Mouse (Mus musculus) neural tube, embryonic 11.5 days (tissue): ENCODE data around the gene Car4. TPM values are rescaled to one million over a fixed set of nuclear protein-coding genes. Genes with fewer than 3 reads are reported as not detected.

ENCODE experiments used
- ATAC-seq: fragments of 200-750 bp; cut with Nextera tagmentation; 2 replicates; pipeline ENCODE4 v1.8.0; 2017; ENCODE audit warnings: moderate number of reproducible peaks, mild to moderate bottlenecking, moderate TSS enrichment, moderate library complexity; ENCODE audit not compliant: insufficient read depth, low FRiP score, low TSS enrichment
- DNase-seq: peaks from one replicate; pipeline ENCODE4 v3.0.0-alpha.2; 2015; ENCODE audit warnings: low spot score
- H3K27ac ChIP-seq: fragments of 300-500 bp; sonication (generic); 2 replicates; pipeline ENCODE4 v1.5.1; 2014; ENCODE audit warnings: low read depth, mild to moderate bottlenecking, low read length
- H3K27me3 ChIP-seq: fragments of 300-500 bp; sonication (generic); 2 replicates; pipeline ENCODE4 v1.6.1; 2014; ENCODE audit warnings: mild to moderate bottlenecking, low read length, mixed read lengths; ENCODE audit not compliant: control insufficient read depth, insufficient read depth
- H3K36me3 ChIP-seq: fragments of 300-500 bp; sonication (generic); 2 replicates; pipeline ENCODE4 v1.6.1; 2014; ENCODE audit warnings: mild to moderate bottlenecking, low read length, moderate library complexity, mixed read lengths; ENCODE audit not compliant: control insufficient read depth, insufficient read depth
- H3K4me1 ChIP-seq: fragments of 300-500 bp; sonication (generic); 2 replicates; pipeline ENCODE4 v1.6.1; 2014; ENCODE audit warnings: low read length, mixed read lengths; ENCODE audit not compliant: control insufficient read depth, insufficient read depth
- H3K4me2 ChIP-seq: fragments of 300-500 bp; sonication (generic); 2 replicates; pipeline ENCODE4 v1.6.1; 2014; ENCODE audit warnings: low read depth, mild to moderate bottlenecking, moderate library complexity
- H3K4me3 ChIP-seq: fragments of 300-500 bp; sonication (generic); 2 replicates; pipeline ENCODE4 v1.5.1; 2014; ENCODE audit warnings: low read depth, low read length
- H3K9ac ChIP-seq: fragments of 300-500 bp; sonication (generic); 2 replicates; pipeline ENCODE4 v1.6.1; 2014; ENCODE audit warnings: mild to moderate bottlenecking, low read length
- H3K9me3 ChIP-seq: fragments of 300-500 bp; sonication (generic); 2 replicates; pipeline ENCODE4 v1.6.1; 2016; ENCODE audit warnings: low read length; ENCODE audit not compliant: control insufficient read depth
- WGBS: fragments of 180-500 bp; shearing (Covaris S2); extraction: QIAGEN DNeasy Blood & Tissue Kit; methylation state at CpG from one replicate; pipeline ENCODE4 v1.1.7; 2014; 5-methylcytosine and 5-hydroxymethylcytosine counted together
- polyA plus RNA-seq: library from polyadenylated mRNA; unstranded; fragments of >200 nt; fragmentation: Nextera tagmentation; extraction: Ambion mirVana; gene quantifications from 2 replicates; pipeline ENCODE4 v1.2.1, GENCODE M21; 2014

The Car4 gene
- polyA plus RNA-seq, 1 experiment from 2014 or later, result 2.0 TPM

DNA sequence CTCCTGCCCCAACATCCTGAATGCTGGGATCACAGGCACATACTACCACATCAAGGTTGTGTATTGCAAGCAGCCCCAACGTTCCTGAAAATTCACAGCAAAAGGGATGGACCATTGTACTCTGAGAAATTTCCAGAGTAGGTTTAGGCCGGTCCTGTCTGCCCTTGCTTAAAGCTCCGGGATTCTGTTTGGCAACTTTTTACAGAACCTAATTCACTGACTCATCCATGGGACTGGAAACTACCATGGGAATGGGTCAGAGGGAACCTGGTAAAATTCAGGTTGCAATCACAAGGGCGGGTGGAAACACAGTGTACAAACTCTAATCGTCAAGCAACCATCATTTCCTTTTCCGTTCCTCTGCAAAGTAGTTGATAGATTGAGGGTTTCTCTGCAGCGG lies 37.6 kb upstream of the Car4 start:
- ATAC-seq, result no peak
- H3K9ac ChIP-seq, result no peak overlapping the region
- H3K9me3 ChIP-seq, result no peaks in the 10 kb centered on the region
- H3K27ac ChIP-seq, result no peak overlapping the region
- no peaks in the 10 kb centered on the region for H3K27me3 ChIP-seq
- no peaks in the 10 kb centered on the region; the same call in 1 of the 2 replicates for H3K4me1 ChIP-seq
- H3K4me2 ChIP-seq, result no peak overlapping the region
- no peak overlapping the region for H3K4me3 ChIP-seq
- no peaks in the 10 kb centered on the region for H3K36me3 ChIP-seq
- DNase-seq, result no peak
- 76% methylated on average over 7 of the region's 7 CpGs for WGBS

DNA sequence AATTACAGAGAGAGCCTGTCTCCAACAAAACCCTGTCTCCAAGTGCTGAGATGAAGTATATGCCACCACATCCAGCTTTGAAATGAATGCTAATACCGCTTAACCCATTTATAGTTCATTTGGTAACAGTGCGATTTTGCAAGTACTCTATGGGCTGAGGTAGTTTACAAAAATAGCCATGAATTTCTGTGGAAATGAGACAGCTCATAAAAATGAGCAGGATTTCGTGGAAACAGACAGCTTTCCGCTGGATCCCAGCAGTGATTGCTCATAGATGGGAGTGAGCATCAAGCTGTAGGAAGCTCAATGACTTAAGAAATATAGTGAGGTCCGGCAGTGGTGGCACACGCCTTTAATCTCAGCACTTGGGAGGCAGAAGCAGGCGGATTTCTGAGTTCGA lies 36.6 kb upstream of the Car4 start:
- H3K4me2 ChIP-seq, result no peak overlapping the region
- no peak overlapping the region for H3K9ac ChIP-seq
- no peak for DNase-seq
- no peaks in the 10 kb centered on the region for H3K4me1 ChIP-seq
- H3K9me3 ChIP-seq, result no peaks in the 10 kb centered on the region
- H3K36me3 ChIP-seq, result no peaks in the 10 kb centered on the region
- WGBS, result 88% methylated on average over 8 of the region's 8 CpGs
- no peak for ATAC-seq
- H3K27ac ChIP-seq, result no peak overlapping the region
- no peaks in the 10 kb centered on the region for H3K27me3 ChIP-seq
- H3K4me3 ChIP-seq, result no peak overlapping the region

DNA sequence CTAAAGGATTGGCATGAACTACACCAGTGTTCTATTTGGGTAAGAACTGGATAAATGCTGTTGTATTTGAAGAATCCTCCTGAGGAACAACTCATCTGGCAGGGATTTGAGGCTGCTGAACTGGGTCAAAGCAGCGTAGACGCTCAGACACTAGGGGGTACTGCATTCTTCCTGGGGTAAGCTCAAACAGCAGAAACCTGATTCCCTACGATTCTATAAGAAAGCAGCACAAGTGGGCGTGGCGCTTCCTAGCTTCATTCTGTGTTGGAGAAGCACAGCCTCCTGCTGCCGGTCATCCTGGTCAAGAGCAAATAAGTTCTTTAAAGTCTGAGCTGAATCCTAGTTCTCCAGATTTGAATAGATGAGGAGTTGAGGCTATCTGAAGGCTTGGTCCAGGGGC lies 25.3 kb upstream of the Car4 start:
- H3K4me3 ChIP-seq, result no peak overlapping the region
- no peak overlapping the region for H3K27ac ChIP-seq
- DNase-seq (no peak), ATAC-seq (no peak)
- H3K4me1 ChIP-seq, result no peaks in the 10 kb centered on the region
- H3K9me3 ChIP-seq, result no peaks in the 10 kb centered on the region
- WGBS, result 11% methylated on average over 6 of the region's 6 CpGs
- no peaks in the 10 kb centered on the region for H3K36me3 ChIP-seq
- no peak overlapping the region for H3K4me2 ChIP-seq
- H3K9ac ChIP-seq, result no peak overlapping the region
- H3K27me3 ChIP-seq, result no peaks in the 10 kb centered on the region

DNA sequence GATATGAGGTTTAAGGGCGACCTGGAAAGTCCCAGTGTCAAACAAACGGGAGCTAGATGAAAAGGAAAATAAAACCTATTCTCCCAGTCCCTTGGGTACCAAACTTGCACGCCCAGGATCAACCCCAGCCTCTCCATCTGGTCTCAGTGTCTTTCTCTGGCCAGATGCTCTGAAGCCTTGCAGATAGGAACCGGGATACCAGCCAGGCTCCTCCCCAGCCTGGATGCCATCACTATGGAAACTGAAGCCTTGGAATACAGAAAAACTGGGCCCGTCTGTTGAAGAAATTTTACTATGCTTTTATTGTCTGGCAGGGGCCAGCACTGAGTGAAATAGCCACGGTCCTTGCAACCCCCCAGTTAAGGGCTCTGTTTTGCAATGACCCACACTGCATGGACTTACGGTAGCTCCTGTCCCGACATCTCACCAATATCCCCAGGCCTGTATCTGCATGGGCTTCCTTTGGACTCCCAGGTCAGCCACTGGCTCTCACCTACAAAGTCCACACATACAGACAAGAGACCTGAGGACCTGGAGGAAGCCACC lies 18.0 kb upstream of the Car4 start:
- no peak overlapping the region for H3K4me2 ChIP-seq
- H3K27ac ChIP-seq, result no peak overlapping the region
- no peaks in the 10 kb centered on the region for H3K27me3 ChIP-seq
- H3K4me3 ChIP-seq, result no peak overlapping the region
- H3K9me3 ChIP-seq, result no peaks in the 10 kb centered on the region
- peaks cover 8% of the 10 kb centered on the region for H3K4me1 ChIP-seq
- no peak for ATAC-seq
- no peaks in the 10 kb centered on the region for H3K36me3 ChIP-seq
- WGBS, result 60% methylated on average over 8 of the region's 8 CpGs
- no peak overlapping the region for H3K9ac ChIP-seq
- DNase-seq, result no peak

DNA sequence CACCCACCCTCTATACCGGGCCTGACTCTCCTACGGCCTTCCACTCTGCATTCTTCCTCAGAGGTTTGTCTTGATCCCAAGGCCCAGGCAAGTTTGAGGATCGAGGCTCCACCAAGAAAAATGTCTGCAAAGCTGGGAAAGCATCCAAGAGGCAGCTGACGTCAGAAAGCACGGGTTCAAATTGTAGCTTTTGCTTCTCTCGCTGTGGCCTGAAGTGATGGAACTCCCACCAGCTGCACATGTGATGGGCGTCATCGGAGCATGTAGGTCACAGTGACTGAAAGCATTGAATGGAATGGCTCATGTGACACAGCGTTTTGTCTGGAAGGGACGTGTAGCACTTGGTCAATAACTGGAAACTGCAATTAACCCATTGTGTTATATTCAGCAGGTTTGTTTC lies 17.4 kb upstream of the Car4 start:
- 80% methylated on average over 10 of the region's 10 CpGs for WGBS

DNA sequence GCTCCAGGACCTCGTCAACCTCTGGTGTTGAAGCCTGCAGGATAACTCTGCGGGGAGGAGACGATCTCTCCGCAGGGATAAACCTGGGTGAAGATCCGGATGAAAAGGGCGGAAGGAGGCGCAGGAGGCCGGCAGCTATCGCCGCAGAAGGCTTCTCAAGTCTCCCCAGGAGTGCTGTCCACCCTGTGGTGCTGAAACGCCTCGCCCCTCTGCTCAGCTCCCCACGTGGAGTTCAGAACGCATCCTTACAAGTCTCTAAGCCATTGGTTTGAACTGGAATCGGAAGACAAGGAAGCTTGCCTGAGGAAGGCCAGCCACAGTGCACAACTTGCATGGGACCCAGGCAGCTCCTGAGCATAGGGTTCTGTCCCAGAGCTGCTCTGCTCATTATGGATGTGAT lies 13.6 kb upstream of the Car4 start:
- Histone ChIP-seq H3K27ac (no peak overlapping the region), H3K4me3 (no peak overlapping the region), H3K9me3 (no peaks in the 10 kb centered on the region), H3K9ac (peak overlapping the region; percentile 24; the same call in 1 of the 2 replicates), H3K27me3 (no peaks in the 10 kb centered on the region), H3K4me2 (peak overlapping the region; percentile 39), H3K4me1 (peaks cover 11% of the 10 kb centered on the region), H3K36me3 (no peaks in the 10 kb centered on the region)
- WGBS, result under 1% methylated on average over 15 of the region's 15 CpGs
- DNase-seq, result peak; percentile 79
- no peak for ATAC-seq

More for the DNA sequence above, 17.4 kb upstream of the Car4 start:
- Histone ChIP-seq H3K36me3 (no peaks in the 10 kb centered on the region), H3K4me2 (no peak overlapping the region), H3K9ac (no peak overlapping the region), H3K27ac (no peak overlapping the region), H3K9me3 (no peaks in the 10 kb centered on the region), H3K4me3 (no peak overlapping the region), H3K4me1 (peaks cover 10% of the 10 kb centered on the region), H3K27me3 (no peaks in the 10 kb centered on the region)
- DNase-seq, result no peak
- no peak for ATAC-seq

DNA sequence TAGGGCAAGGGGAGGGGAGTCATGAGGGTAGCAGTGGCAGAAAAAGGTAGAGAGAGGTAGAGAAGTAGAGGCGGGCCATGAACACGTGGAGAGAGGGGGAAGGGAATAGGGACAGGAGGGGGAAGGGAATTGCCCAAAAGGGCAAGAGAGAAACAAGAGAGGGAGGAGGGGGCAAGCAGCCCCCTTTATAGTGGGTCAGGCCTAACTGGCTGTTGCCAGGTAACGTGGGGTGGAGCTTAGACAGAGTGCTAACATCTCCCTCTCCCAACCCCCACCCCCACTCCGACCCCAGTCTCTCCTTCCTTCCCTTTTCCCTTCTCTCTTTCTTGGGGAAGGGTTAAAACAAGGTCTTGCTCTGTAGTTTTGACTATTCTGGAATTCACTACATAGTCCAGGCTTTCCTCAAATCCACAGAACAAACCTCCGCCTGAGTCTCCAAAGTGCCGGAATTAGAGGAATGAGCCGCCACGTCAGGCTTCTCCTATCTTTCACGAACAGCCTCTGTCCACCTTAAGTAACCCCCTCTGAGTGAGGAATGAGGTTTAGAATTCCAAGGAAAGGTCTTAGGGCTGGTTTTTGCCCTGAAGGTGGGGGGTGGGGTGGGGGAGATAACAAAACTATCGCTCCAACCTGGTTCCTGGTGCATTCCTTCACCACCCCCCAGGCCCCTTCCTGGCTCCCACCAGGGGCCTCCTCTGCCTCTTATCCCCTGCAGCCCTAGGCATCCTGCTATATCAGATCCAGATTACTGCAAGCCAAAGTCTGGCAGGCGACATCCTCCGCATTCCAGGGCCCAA lies 12.7 kb upstream of the Car4 start:
- ATAC-seq, result no peak

DNA sequence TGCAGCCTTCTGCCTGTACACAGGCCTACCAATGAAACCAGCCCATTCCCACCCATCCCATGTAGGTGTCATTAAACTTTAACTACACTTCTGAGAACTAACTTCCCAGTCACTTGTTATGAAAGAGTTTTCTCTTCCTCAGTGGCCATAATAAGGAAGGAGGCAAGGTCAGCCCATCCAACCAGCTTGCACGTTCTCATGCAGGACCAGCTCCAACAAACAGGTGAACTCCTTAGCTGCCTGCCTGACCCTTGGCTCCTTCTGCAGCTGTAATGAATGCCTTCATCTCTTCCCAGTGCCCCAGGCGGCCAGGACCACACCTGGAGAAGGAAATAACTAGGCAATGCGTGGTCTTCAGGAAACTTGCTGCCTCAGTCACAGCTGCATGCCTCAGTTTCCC lies 11.7 kb upstream of the Car4 start:
- Histone ChIP-seq H3K9ac (no peak overlapping the region), H3K27me3 (no peaks in the 10 kb centered on the region), H3K4me3 (no peak overlapping the region), H3K9me3 (no peaks in the 10 kb centered on the region), H3K36me3 (no peaks in the 10 kb centered on the region), H3K4me1 (peaks cover 11% of the 10 kb centered on the region), H3K4me2 (no peak overlapping the region), H3K27ac (no peak overlapping the region)
- DNase-seq (no peak), ATAC-seq (no peak)
- 71% methylated on average over 3 of the region's 3 CpGs for WGBS

More for the DNA sequence above, 12.7 kb upstream of the Car4 start:
- 3% methylated on average over 12 of the region's 12 CpGs for WGBS
- Histone ChIP-seq H3K27me3 (no peaks in the 10 kb centered on the region), H3K36me3 (no peaks in the 10 kb centered on the region), H3K9me3 (no peaks in the 10 kb centered on the region), H3K9ac (no peak overlapping the region), H3K4me3 (no peak overlapping the region), H3K27ac (no peak overlapping the region), H3K4me2 (0 out of 2 replicates have a peak overlapping the region, but pooled peaks have one; percentile 5), H3K4me1 (peaks cover 11% of the 10 kb centered on the region)
- no peak for DNase-seq

DNA sequence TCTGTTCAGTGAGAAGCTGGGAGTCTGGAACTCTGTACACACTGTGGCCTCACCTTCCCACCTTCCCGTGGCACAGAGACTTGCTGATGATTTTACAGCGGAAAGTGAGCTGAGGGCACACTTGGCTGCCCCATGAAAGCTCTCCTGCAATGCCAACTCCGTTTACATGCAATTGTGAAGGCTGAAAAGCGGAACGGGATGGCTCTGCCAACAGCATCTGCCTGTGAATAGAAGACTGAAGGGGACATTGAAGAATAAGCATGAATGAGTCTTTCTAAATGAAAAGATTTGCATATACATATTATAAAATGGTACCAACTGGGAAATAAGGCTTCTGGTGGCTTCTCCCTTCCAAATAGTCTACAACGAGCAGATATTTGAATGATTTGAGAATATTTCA lies 10.4 kb upstream of the Car4 start:
- ATAC-seq (no peak), DNase-seq (no peak)
- Histone ChIP-seq H3K9me3 (no peaks in the 10 kb centered on the region), H3K4me2 (no peak overlapping the region), H3K4me3 (no peak overlapping the region), H3K9ac (no peak overlapping the region), H3K4me1 (peaks cover 11% of the 10 kb centered on the region), H3K27ac (no peak overlapping the region), H3K27me3 (no peaks in the 10 kb centered on the region), H3K36me3 (no peaks in the 10 kb centered on the region)
- 68% methylated on average over 6 of the region's 6 CpGs for WGBS
